Mouse (Mus musculus) neural tube, embryonic 13.5 days (tissue): Measurements from ENCODE around the gene Rgs3. TPM values are rescaled to one million over a fixed set of nuclear protein-coding genes. Genes with fewer than 3 reads are reported as not detected.
A peak's percentile ranks its signal among the peaks of the same experiment; 100 is the strongest.

Source experiments
- ATAC-seq: fragments of 200-750 bp; cut with Nextera tagmentation; 2 replicates; pipeline ENCODE4 v1.8.0; 2017; ENCODE audit warnings: low read depth, mild to moderate bottlenecking, moderate TSS enrichment, moderate library complexity
- H3K27ac ChIP-seq: fragments of 300-500 bp; sonication (generic); replicated peaks from 2 replicates; pipeline ENCODE4 v1.5.1; 2015; ENCODE audit warnings: moderate library complexity, mild to moderate bottlenecking, inconsistent platforms
- H3K27me3 ChIP-seq: fragments of 300-500 bp; sonication (generic); 2 replicates; pipeline ENCODE4 v1.6.1; 2015; ENCODE audit warnings: mild to moderate bottlenecking, inconsistent platforms
- H3K36me3 ChIP-seq: fragments of 300-500 bp; sonication (generic); 2 replicates; pipeline ENCODE4 v1.6.1; 2015; ENCODE audit warnings: mild to moderate bottlenecking, inconsistent platforms
- H3K4me1 ChIP-seq: fragments of 300-500 bp; sonication (generic); replicated peaks from 2 replicates; pipeline ENCODE4 v1.6.1; 2015; ENCODE audit warnings: inconsistent platforms
- H3K4me2 ChIP-seq: fragments of 300-500 bp; sonication (generic); 2 replicates; pipeline ENCODE4 v1.6.1; 2015; ENCODE audit warnings: inconsistent platforms, mild to moderate bottlenecking, moderate library complexity
- H3K4me3 ChIP-seq: fragments of 300-500 bp; sonication (generic); 2 replicates; pipeline ENCODE4 v1.5.1; 2015; ENCODE audit warnings: mild to moderate bottlenecking, inconsistent platforms
- H3K9ac ChIP-seq: fragments of 300-500 bp; sonication (generic); 2 replicates; pipeline ENCODE4 v1.6.1; 2015; ENCODE audit warnings: moderate library complexity, mild to moderate bottlenecking, inconsistent platforms
- H3K9me3 ChIP-seq: fragments of 300-500 bp; sonication (generic); 2 replicates; pipeline ENCODE4 v1.6.1; 2016; ENCODE audit warnings: inconsistent platforms
- WGBS: fragments of 180-500 bp; shearing (Covaris S2); methylation state at CpG from one replicate; pipeline ENCODE4 v1.1.7; 2015; 5-methylcytosine and 5-hydroxymethylcytosine counted together
- polyA plus RNA-seq: library from polyadenylated mRNA; unstranded; fragments of >200 nt; fragmentation: Nextera tagmentation; extraction: Ambion mirVana; gene quantifications from 2 replicates; pipeline ENCODE4 v1.2.1, GENCODE M21; 2015

Gene Rgs3
- polyA plus RNA-seq, 1 experiment from 2014 or later, result 79.0 TPM

GRCm38 (mm10) chr4:62560963-62561629, 1.4 kb downstream of the Rgs3 start:
- Histone ChIP-seq H3K9ac (peak overlapping the region; percentile 44; the same call in 1 of the 2 replicates), H3K36me3 (no peaks in the 10 kb centered on the region), H3K4me2 (no peak overlapping the region), H3K27me3 (no peaks in the 10 kb centered on the region), H3K4me3 (no peak overlapping the region), H3K27ac (no peak overlapping the region), H3K4me1 (peaks cover 8% of the 10 kb centered on the region), H3K9me3 (no peaks in the 10 kb centered on the region)
- peak; percentile 83 for ATAC-seq
- WGBS, result 23% methylated on average over 4 of the region's 4 CpGs

- 44% methylated on average over 3 of the region's 3 CpGs for WGBS
- H3K36me3 ChIP-seq, result no peaks in the 10 kb centered on the region
- H3K9me3 ChIP-seq, result no peaks in the 10 kb centered on the region
- peak; percentile 36 for ATAC-seq
- peak overlapping the region; percentile 44; the same call in 1 of the 2 replicates for H3K9ac ChIP-seq
- no peak overlapping the region for H3K4me3 ChIP-seq
- H3K27ac ChIP-seq, result no peak overlapping the region
- H3K4me2 ChIP-seq, result no peak overlapping the region
- H3K4me1 ChIP-seq, result peaks cover 8% of the 10 kb centered on the region
- H3K27me3 ChIP-seq, result no peaks in the 10 kb centered on the region
Observed at GRCm38 (mm10) chr4:62561630-62562001, 2.0 kb downstream of the Rgs3 start.

- Histone ChIP-seq H3K36me3 (no peaks in the 10 kb centered on the region), H3K9ac (peak overlapping the region; percentile 44; the same call in 1 of the 2 replicates), H3K4me3 (no peak overlapping the region), H3K27ac (no peak overlapping the region), H3K4me2 (no peak overlapping the region), H3K4me1 (peaks cover 8% of the 10 kb centered on the region), H3K9me3 (no peaks in the 10 kb centered on the region), H3K27me3 (no peaks in the 10 kb centered on the region)
- WGBS, result 78% methylated on average over 3 of the region's 4 CpGs
- no peak for ATAC-seq
Observed at GRCm38 (mm10) chr4:62562006-62562405, 2.4 kb downstream of the Rgs3 start.

- WGBS, result 90% methylated on average over 4 of the region's 4 CpGs
- Histone ChIP-seq H3K27ac (no peak overlapping the region), H3K9ac (no peak overlapping the region), H3K4me2 (no peak overlapping the region), H3K4me1 (peaks cover 5% of the 10 kb centered on the region), H3K4me3 (no peak overlapping the region), H3K9me3 (no peaks in the 10 kb centered on the region), H3K27me3 (no peaks in the 10 kb centered on the region), H3K36me3 (no peaks in the 10 kb centered on the region)
- ATAC-seq, result no peak
Observed at GRCm38 (mm10) chr4:62566530-62566929, 6.9 kb downstream of the Rgs3 start.

- Histone ChIP-seq H3K9me3 (no peaks in the 10 kb centered on the region), H3K4me3 (no peak overlapping the region), H3K36me3 (no peaks in the 10 kb centered on the region), H3K27ac (no peak overlapping the region), H3K27me3 (no peaks in the 10 kb centered on the region), H3K4me2 (no peak overlapping the region), H3K4me1 (no peaks in the 10 kb centered on the region), H3K9ac (no peak overlapping the region)
- 91% methylated on average over 6 of the region's 6 CpGs for WGBS
- ATAC-seq, result no peak
Observed at GRCm38 (mm10) chr4:62567696-62568095, 8.0 kb downstream of the Rgs3 start.

GRCm38 (mm10) chr4:62568359-62568758, 8.7 kb downstream of the Rgs3 start:
- Histone ChIP-seq H3K27me3 (no peaks in the 10 kb centered on the region), H3K27ac (no peak overlapping the region), H3K4me2 (no peak overlapping the region), H3K36me3 (no peaks in the 10 kb centered on the region), H3K4me1 (no peaks in the 10 kb centered on the region), H3K9me3 (no peaks in the 10 kb centered on the region), H3K4me3 (no peak overlapping the region), H3K9ac (no peak overlapping the region)
- ATAC-seq, result no peak
- 88% methylated on average over 1 of the region's 1 CpGs for WGBS

- no peak overlapping the region for H3K9ac ChIP-seq
- no peaks in the 10 kb centered on the region for H3K27me3 ChIP-seq
- no peak overlapping the region for H3K4me2 ChIP-seq
- no peak overlapping the region for H3K27ac ChIP-seq
- no peak overlapping the region for H3K4me3 ChIP-seq
- no peak for ATAC-seq
- H3K9me3 ChIP-seq, result no peaks in the 10 kb centered on the region
- H3K36me3 ChIP-seq, result no peaks in the 10 kb centered on the region
- whole genome bisulfite sequencing, result 94% methylated on average over 5 of the region's 5 CpGs
- no peaks in the 10 kb centered on the region for H3K4me1 ChIP-seq
Observed at GRCm38 (mm10) chr4:62569603-62570002, 10.0 kb downstream of the Rgs3 start.

GRCm38 (mm10) chr4:62570029-62570428, 10.4 kb downstream of the Rgs3 start:
- Histone ChIP-seq H3K27ac (no peak overlapping the region), H3K4me1 (no peaks in the 10 kb centered on the region), H3K9me3 (no peaks in the 10 kb centered on the region), H3K27me3 (no peaks in the 10 kb centered on the region), H3K4me2 (no peak overlapping the region), H3K4me3 (no peak overlapping the region), H3K9ac (no peak overlapping the region), H3K36me3 (no peaks in the 10 kb centered on the region)
- 72% methylated on average over 5 of the region's 5 CpGs for WGBS
- no peak for ATAC-seq

- 10% methylated on average over 18 of the region's 18 CpGs for WGBS
- Histone ChIP-seq H3K9me3 (no peaks in the 10 kb centered on the region), H3K4me1 (peaks cover 49% of the 10 kb centered on the region), H3K36me3 (no peaks in the 10 kb centered on the region), H3K4me3 (peak overlapping the region; percentile 48), H3K4me2 (peak overlapping the region; percentile 95), H3K9ac (peak overlapping the region; percentile 72), H3K27me3 (peaks cover 23% of the 10 kb centered on the region), H3K27ac (peak overlapping the region; percentile 92)
- peak; percentile 95 for ATAC-seq
Observed at GRCm38 (mm10) chr4:62582365-62583264, 23.0 kb downstream of the Rgs3 start.

- peak overlapping the region; percentile 92 for H3K27ac ChIP-seq
- H3K9ac ChIP-seq, result peak overlapping the region; percentile 72
- H3K4me1 ChIP-seq, result peaks cover 49% of the 10 kb centered on the region
- under 1% methylated on average over 41 of the region's 42 CpGs for WGBS
- H3K36me3 ChIP-seq, result no peaks in the 10 kb centered on the region
- ATAC-seq, result peak; percentile 83
- peaks cover 23% of the 10 kb centered on the region for H3K27me3 ChIP-seq
- H3K4me3 ChIP-seq, result peak overlapping the region; percentile 48
- H3K9me3 ChIP-seq, result no peaks in the 10 kb centered on the region
- H3K4me2 ChIP-seq, result peak overlapping the region; percentile 95
Observed at GRCm38 (mm10) chr4:62583265-62584092, 23.8 kb downstream of the Rgs3 start.

GRCm38 (mm10) chr4:62587067-62587466, 27.4 kb downstream of the Rgs3 start:
- Histone ChIP-seq H3K4me3 (no peak overlapping the region), H3K9ac (no peak overlapping the region), H3K4me2 (no peak overlapping the region), H3K36me3 (no peaks in the 10 kb centered on the region), H3K4me1 (peaks cover 50% of the 10 kb centered on the region), H3K27ac (no peak overlapping the region), H3K9me3 (no peaks in the 10 kb centered on the region), H3K27me3 (peaks cover 18% of the 10 kb centered on the region)
- ATAC-seq, result no peak
- 92% methylated on average over 8 of the region's 8 CpGs for WGBS

GRCm38 (mm10) chr4:62590878-62591277, 31.2 kb downstream of the Rgs3 start:
- H3K27ac ChIP-seq, result peak overlapping the region; percentile 65
- peaks cover 23% of the 10 kb centered on the region for H3K4me1 ChIP-seq
- H3K9ac ChIP-seq, result no peak overlapping the region

More at GRCm38 (mm10) chr4:62590878-62591277, 31.2 kb downstream of the Rgs3 start:
- no peak for ATAC-seq
- Histone ChIP-seq H3K4me2 (no peak overlapping the region), H3K9me3 (no peaks in the 10 kb centered on the region), H3K4me3 (no peak overlapping the region), H3K27me3 (no peaks in the 10 kb centered on the region), H3K36me3 (no peaks in the 10 kb centered on the region)
- WGBS, result 80% methylated on average over 1 of the region's 1 CpGs
